Mouse (Mus musculus) adipocyte (in vitro differentiated cells): ENCODE results near the gene Skida1.
"Not testable (repeated sequence)": the region's sequence is repeated elsewhere in the genome, so short reads cannot be mapped to it uniquely, and the experiment has no call there.

ENCODE experiments used
- DNase-seq: peaks from one replicate; pipeline ENCODE4 v3.0.0-alpha.2; 2016; ENCODE audit warnings: low spot score

Skida1 gene

GRCm38 (mm10) chr2:18048453-18049075 is at the start of gene Skida1:
Gene Skida1 (minus strand): TSS chr2:18049051.
- DNase-seq: no peak

DNA sequence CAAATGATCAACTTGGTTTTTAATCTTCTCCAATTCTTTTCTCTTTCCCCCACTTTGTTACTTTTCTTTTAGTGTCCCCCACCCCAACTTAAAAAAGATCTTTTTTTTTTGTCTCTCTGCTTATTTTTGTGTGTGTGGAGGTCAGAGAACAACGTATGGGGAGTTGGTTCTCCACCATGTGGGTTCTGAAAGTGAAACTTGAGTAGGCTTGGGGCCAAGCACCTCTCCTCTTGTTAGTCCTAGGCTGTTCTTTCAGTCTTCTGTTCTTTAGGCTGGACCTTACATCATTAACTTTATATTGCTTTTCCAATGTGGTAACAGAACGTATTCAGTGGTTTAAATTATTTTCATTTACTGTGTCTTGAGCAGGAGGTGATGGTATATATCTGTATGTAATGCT is 47.0 kb upstream of the Skida1 start:
- peak; percentile 52 for DNase-seq

DNA sequence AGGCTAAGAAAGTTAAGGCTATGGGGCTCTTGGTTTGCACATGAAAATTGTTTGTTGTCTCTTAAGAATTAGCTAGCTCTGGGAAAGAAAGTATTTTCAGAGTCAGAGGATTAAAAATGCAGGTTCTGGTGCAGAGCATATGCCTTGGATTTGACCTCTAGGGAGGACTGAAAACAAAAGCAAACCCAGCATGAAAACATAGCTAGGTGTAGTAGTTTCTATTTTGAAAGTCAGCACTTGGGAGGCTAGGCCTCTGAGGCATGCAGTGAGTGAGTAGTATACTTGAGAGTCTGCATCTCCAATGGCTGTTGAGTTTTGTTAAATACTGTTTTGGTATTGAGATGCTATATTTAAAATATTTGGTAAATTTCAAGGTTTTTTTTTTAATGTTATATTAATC is 45.5 kb upstream of the Skida1 start:
- DNase-seq: no peak

- DNase-seq: peak; percentile 19
These were observed 45.0 kb upstream of the Skida1 start for GRCm38 (mm10) chr2:18093858-18094257.

GRCm38 (mm10) chr2:18087695-18088094 is 38.8 kb upstream of the Skida1 start:
- not testable (repeated sequence) for DNase-seq

DNA sequence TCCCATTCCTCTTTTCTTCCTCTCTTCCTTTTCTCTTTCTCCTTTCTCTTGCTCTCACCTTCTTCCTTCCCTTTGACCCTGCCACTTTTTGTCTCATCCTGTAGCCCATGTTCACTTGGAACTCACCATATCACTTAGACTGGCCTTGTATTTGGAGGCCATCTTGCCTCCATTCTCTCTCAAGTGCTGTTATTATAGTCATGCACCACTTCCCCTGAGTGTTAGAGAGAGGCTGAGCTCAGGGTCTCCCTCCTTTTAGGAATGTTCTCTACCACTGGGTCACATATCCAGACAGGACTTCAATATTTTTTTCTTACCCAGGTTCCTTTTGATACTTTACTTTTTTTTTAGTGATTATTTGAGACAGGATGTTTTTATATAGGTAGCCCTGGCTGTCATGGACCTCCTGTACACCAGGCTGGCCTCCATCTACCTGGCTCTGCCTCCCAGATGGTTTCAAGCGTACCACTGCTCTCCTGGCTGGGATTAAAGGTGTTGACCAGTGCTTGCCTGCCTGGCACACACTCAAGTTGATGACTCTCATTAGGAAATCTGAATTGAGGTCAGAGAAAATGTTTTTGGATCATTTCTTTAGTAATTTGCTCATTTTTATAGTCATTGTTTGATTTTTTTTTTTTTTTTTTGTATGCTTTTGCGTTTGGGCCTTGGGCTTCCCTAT is 31.5 kb upstream of the Skida1 start:
- no peak for DNase-seq

DNA sequence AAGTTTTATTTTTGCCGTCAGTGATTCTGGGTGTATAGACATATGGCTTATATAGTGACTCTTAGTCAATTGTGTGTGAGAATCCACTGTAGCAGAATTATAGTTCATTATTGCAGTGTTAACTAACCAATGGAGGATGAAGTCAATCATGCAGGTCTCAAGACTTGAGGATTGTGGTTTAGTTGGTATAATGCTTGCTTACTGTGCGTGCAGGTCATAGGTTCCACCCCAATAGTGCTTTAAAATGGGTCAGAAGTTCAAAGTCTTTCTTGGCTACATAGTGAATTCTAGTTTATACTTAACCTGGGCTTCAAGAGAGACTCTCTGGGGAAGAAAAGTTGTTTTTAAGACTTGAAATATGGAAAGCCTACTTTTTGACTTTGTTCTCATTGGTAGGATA is 23.1 kb upstream of the Skida1 start:
- no peak for DNase-seq

GRCm38 (mm10) chr2:18068071-18068796 is 19.4 kb upstream of the Skida1 start:
- DNase-seq: no peak

GRCm38 (mm10) chr2:18066436-18066835 is 17.6 kb upstream of the Skida1 start:
- DNase-seq: no peak

- no peak for DNase-seq
These were observed 16.8 kb upstream of the Skida1 start for GRCm38 (mm10) chr2:18065708-18066030.

DNA sequence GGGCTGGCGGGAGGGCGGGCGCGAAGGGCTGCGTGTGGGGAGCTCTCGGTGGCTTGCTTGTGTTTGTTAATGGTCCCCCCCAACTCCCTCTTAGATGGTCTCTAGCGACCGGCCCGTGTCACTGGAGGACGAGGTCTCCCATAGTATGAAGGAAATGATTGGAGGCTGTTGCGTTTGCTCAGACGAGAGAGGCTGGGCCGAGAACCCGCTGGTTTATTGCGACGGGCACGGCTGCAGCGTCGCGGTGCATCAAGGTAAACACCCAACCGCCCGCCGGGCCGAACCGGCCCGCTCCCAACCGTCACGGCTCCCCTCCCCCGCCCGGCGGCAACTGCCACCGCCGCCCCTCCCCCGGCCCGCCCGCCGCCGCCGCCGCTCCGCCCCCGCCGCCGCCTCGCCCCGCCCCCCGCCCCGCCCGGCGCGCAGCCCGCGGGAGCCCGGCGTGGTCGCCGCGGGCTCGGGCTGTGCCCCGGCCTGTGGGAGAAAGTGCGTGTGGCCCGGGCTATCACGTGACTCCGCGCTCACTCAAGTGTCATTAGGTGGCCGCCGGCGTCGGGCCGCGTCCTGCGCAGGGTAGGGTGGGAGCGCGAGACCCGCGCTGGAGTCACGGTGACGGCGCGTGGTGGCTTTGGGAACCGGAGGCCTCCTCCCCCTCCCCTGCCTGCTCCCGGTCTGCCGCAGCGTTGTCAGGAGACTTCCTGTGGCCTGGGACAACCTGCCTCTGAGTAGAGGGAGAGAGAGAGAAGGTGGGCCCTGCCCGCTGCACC is 16.3 kb upstream of the Skida1 start:
- peak; percentile 74 for DNase-seq

GRCm38 (mm10) chr2:18064356-18064858 is 15.6 kb upstream of the Skida1 start:
- peak; percentile 83 for DNase-seq

DNA sequence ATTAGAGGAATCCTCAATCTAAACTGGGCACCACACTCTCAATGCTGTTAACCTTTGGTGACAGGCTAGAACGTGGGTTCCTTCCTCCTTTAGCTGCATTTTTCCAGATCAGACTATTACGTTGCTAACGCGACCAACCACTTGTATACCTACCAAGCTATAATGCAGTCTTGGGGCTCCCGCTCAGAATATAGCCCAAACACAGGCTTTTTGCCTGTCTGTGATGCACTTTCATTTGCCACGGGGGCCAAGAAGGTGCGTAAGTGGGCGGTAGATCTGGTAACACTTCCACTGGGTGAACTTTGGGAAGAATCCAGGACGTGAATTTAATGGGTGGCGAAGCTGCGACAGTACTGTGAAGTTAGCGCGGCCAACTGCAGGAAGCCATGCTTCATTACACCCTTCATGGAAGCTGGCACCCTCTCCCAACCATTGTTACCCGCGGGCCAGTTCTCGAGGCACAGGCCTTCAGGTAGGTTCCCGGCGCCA is 15.0 kb upstream of the Skida1 start:
- peak; percentile 76 for DNase-seq

- DNase-seq: no peak
These were observed 11.5 kb upstream of the Skida1 start for GRCm38 (mm10) chr2:18060396-18060795.

DNA sequence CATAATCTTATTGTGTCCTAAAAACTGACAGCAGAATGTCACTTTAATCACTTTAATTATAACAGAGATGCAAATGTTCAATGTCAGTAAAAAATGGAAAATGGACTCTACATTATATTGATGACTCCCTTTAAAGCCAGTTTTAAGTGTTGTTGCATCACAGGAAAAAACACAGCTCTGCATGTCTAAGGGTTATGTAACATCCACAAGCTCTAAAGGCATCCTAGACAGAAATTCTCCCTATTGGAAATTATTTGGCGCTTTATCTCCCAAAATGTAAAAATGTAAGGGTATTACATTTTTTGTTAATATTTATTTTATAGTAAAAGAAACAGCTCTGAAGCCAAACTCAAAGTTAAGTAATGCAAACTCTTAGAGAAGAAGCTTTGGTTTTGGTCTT is 11.0 kb upstream of the Skida1 start:
- no peak for DNase-seq

- no peak for DNase-seq
These were observed 10.2 kb upstream of the Skida1 start for GRCm38 (mm10) chr2:18059063-18059462.

- DNase-seq: no peak
These were observed 9.4 kb upstream of the Skida1 start for GRCm38 (mm10) chr2:18058146-18058708.

DNA sequence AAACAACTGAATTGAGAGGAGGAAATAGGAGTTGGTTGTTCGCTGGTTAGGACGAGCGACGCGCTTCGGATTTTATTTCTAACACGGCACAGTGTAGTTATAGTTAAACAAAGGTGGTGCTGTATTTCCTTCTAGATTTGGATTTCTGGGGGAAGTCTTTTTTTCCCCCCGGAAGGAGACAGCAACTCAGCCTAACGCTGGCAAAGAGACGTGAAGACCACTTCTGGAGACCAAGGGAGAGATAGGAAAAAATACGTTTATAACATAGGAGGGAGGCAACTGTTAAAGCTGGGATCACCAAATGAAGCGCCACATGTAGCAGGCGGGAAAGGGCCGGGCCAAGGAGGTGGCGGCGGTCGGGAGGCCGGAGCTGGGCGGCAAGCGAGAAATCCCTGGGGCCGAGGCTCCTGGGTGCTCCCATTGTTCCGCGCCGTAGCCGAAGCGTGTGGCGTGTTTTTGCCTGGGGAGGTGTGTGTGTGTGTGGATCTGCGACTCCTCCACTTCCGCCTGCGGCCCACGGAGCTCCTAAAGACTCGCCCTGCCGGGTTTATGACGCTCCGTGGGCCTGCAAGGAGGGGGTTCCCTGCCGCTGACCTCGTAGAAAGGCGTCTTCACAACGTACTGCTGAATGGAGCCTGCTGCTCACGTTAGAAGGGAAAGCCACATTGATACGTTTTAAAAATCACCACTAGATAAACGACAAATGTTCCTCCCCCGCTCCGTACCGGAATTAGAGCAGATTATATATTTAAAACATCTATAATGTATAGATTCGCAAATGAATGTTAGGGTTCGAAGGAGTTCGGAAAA is 8.7 kb upstream of the Skida1 start:
- DNase-seq: peak; percentile 61

- DNase-seq: peak; percentile 95
These were observed 8.0 kb upstream of the Skida1 start for GRCm38 (mm10) chr2:18056786-18057255.

- peak; percentile 88 for DNase-seq
These were observed 7.3 kb upstream of the Skida1 start for GRCm38 (mm10) chr2:18055929-18056785.
